Mouse (Mus musculus) Patski (cell line): Measurements from ENCODE around the gene Ext2. TPM values are rescaled to one million over a fixed set of nuclear protein-coding genes. Genes with fewer than 3 reads are reported as not detected.

ENCODE experiments used
- ATAC-seq: fragments of 100-300 bp; one replicate; pipeline ENCODE4 v1.8.0; 2021
- CTCF ChIA-PET: fragments of 350-600 bp; sonication (Branson Sonifier 250); formaldehyde crosslinking; loops from one replicate; lab custom pipeline; 2022; ENCODE audit warnings: inconsistent platforms; lab: Charles Lee
- POLR2A ChIA-PET: fragments of 350-600 bp; sonication (Branson Sonifier 250); formaldehyde crosslinking; loops from one replicate; lab custom pipeline; 2022; ENCODE audit warnings: antibody characterized with exemption, inconsistent platforms; lab: Charles Lee
- DNase-seq: peaks from one replicate; pipeline ENCODE4 v3.0.0-alpha.2; 2011; ENCODE audit warnings: low read depth, low spot score
- H3K27me3 ChIP-seq: fragments of 371-371 bp; one replicate; pipeline ENCODE4 v1.5.1; 2021
- CTCF ChIP-seq: fragments of 100-300 bp; IDR thresholded peaks from one replicate; pipeline ENCODE4 v1.5.1; 2021
- in situ Hi-C: fragments of 300-500 bp; cut with MboI; formaldehyde crosslinking; loops from 3 replicates; pipeline ENCODE4 v1.11.1; 2018; ENCODE audit warnings: low pct_unique_long_range_greater_than_20kb, mixed read lengths
- polyA plus RNA-seq: library from polyadenylated mRNA; unstranded; gene quantifications from one replicate; pipeline ENCODE4 v1.2.3, GENCODE M21; 2021

Gene Ext2
- polyA plus RNA-seq, 1 experiment from 2014 or later, result 196 TPM

- POLR2A ChIA-PET, result no interaction called here
- CTCF ChIA-PET, result no interaction called here
Observed at GRCm38 (mm10) chr2:93841349-93841748, 19.0 kb upstream of the Ext2 start.

GRCm38 (mm10) chr2:93840109-93840508 lies 17.7 kb upstream of the Ext2 start:
- POLR2A ChIA-PET, result no interaction called here
- H3K27me3 ChIP-seq, result no peaks in the 10 kb centered on the region

More at GRCm38 (mm10) chr2:93841349-93841748, 19.0 kb upstream of the Ext2 start:
- TF ChIP-seq CTCF, result no peak
- in situ Hi-C loops, result no loop called here
- no peak for DNase-seq
- no peaks in the 10 kb centered on the region for H3K27me3 ChIP-seq
- no peak for ATAC-seq

GRCm38 (mm10) chr2:93838931-93839330 lies 16.6 kb upstream of the Ext2 start:
- POLR2A ChIA-PET, result no interaction called here

More at GRCm38 (mm10) chr2:93840109-93840508, 17.7 kb upstream of the Ext2 start:
- in situ Hi-C loops, result no loop called here
- no peak for ATAC-seq
- no peak for TF ChIP-seq CTCF
- CTCF ChIA-PET, result interaction anchor here (2.1 kb wide), 1 partner anchor 16 kb away, joined by 6 read pairs; no protein-coding TSS in a partner anchor
- DNase-seq, result no peak

GRCm38 (mm10) chr2:93836232-93836785 lies 13.9 kb upstream of the Ext2 start:
- ATAC-seq (no peak), DNase-seq (no peak)
- TF ChIP-seq CTCF, result no peak
- CTCF ChIA-PET, result interaction anchor here (1.0 kb wide), 1 partner anchor 13 kb away, joined by 5 read pairs; no protein-coding TSS in a partner anchor
- H3K27me3 ChIP-seq, result no peaks in the 10 kb centered on the region
- POLR2A ChIA-PET, result no interaction called here
- in situ Hi-C loops, result no loop called here

More at GRCm38 (mm10) chr2:93838931-93839330, 16.6 kb upstream of the Ext2 start:
- H3K27me3 ChIP-seq, result no peaks in the 10 kb centered on the region
- no peak for DNase-seq
- TF ChIP-seq CTCF, result no peak
- CTCF ChIA-PET, result interaction anchor here (1.2 to 2.1 kb wide), 2 partner anchors 15 to 16 kb away, joined by 3 to 6 read pairs; partner anchors contain the start of gene Ext2
- no peak for ATAC-seq
- in situ Hi-C loops, result no loop called here

GRCm38 (mm10) chr2:93835596-93835995 lies 13.2 kb upstream of the Ext2 start:
- TF ChIP-seq CTCF, result no peak
- no peak for ATAC-seq
- H3K27me3 ChIP-seq, result no peaks in the 10 kb centered on the region
- POLR2A ChIA-PET, result no interaction called here
- in situ Hi-C loops, result no loop called here
- CTCF ChIA-PET, result interaction anchor here (1.0 kb wide), 1 partner anchor 12 kb away, joined by 5 read pairs; no protein-coding TSS in a partner anchor
- no peak for DNase-seq

GRCm38 (mm10) chr2:93823519-93823918 lies 1.2 kb upstream of the Ext2 start:
- CTCF ChIA-PET, result interaction anchor here (0.7 to 2.5 kb wide), 13 partner anchors 9 to 347 kb away, joined by 3 to 24 read pairs (median 4); partner anchors contain the start of gene Accs
- ATAC-seq (peak; percentile 31), DNase-seq (peak; percentile 38)
- TF ChIP-seq CTCF, result peak; percentile 83
- POLR2A ChIA-PET, result interaction anchor here (0.7 kb wide), 3 partner anchors 9 to 40 kb away, joined by 3 read pairs; no protein-coding TSS in a partner anchor
- in situ Hi-C loops, result no loop called here
- no peaks in the 10 kb centered on the region for H3K27me3 ChIP-seq

- TF ChIP-seq CTCF, result no peak
- H3K27me3 ChIP-seq, result no peaks in the 10 kb centered on the region
- in situ Hi-C loops, result no loop called here
- DNase-seq (no peak), ATAC-seq (no peak)
- POLR2A ChIA-PET, result no interaction called here
- CTCF ChIA-PET, result interaction anchor here (2.0 kb wide), 1 partner anchor 8 kb away, joined by 6 read pairs; no protein-coding TSS in a partner anchor
Observed at GRCm38 (mm10) chr2:93817791-93818190, 4.6 kb downstream of the Ext2 start.

- no peak for TF ChIP-seq CTCF
Observed at GRCm38 (mm10) chr2:93813343-93813742, 9.0 kb downstream of the Ext2 start.

GRCm38 (mm10) chr2:93811812-93812211 lies 10.6 kb downstream of the Ext2 start:
- ATAC-seq, result no peak
- ChIA-PET POLR2A (no interaction called here), CTCF (interaction anchor here (1.1 to 5.5 kb wide), 7 partner anchors 11 to 399 kb away, joined by 3 to 53 read pairs (median 17); partner anchors contain the start of gene Ext2)
- peak; percentile 93 for TF ChIP-seq CTCF
- no peak for DNase-seq
- in situ Hi-C loops, result no loop called here
- H3K27me3 ChIP-seq, result no peaks in the 10 kb centered on the region

More at GRCm38 (mm10) chr2:93813343-93813742, 9.0 kb downstream of the Ext2 start:
- in situ Hi-C loops, result no loop called here
- no peak for ATAC-seq
- ChIA-PET POLR2A (no interaction called here), CTCF (interaction anchor here (0.9 to 5.5 kb wide), 2 partner anchors 14 to 362 kb away, joined by 3 to 53 read pairs; no protein-coding TSS in a partner anchor)
- DNase-seq, result no peak
- H3K27me3 ChIP-seq, result no peaks in the 10 kb centered on the region

GRCm38 (mm10) chr2:93809931-93810330 lies 12.4 kb downstream of the Ext2 start:
- no peak for ATAC-seq
- no peaks in the 10 kb centered on the region for H3K27me3 ChIP-seq
- TF ChIP-seq CTCF, result peak; percentile 98
- no peak for DNase-seq
- POLR2A ChIA-PET, result no interaction called here
- CTCF ChIA-PET, result interaction anchor here (0.6 to 5.5 kb wide), 24 partner anchors 9 to 593 kb away, joined by 3 to 53 read pairs (median 4); partner anchors contain the start of gene Ext2
- in situ Hi-C loops, result no loop called here

- in situ Hi-C loops, result no loop called here
- ATAC-seq (no peak), DNase-seq (no peak)
- no peaks in the 10 kb centered on the region for H3K27me3 ChIP-seq
- no peak for TF ChIP-seq CTCF
- ChIA-PET CTCF (interaction anchor here (2.8 to 5.5 kb wide), 2 partner anchors 9 to 17 kb away, joined by 12 to 53 read pairs; no protein-coding TSS in a partner anchor), POLR2A (no interaction called here)
Observed at GRCm38 (mm10) chr2:93808071-93808470, 14.3 kb downstream of the Ext2 start.
